ENCODE assay signal across 7 mouse cellular contexts in genomic region chrX:11665077-11665974, GRCm38 (mm10).
DNase-seq lines count a peak whose midpoint lies in the region; ATAC-seq and TF ChIP-seq lines count a peak whose summit lies in the region.

No protein-coding gene starts in this region.

- peak overlapping the region; percentile 87 for H3K4me2 ChIP-seq in CH12.LX (ENCODE audit: insufficient read depth, low read depth, poor library complexity, severe bottlenecking)
- H3K4me2 ChIP-seq in liver, embryonic 15.5 days, result peak overlapping the region; percentile 85

- peak overlapping the region; percentile 40 to 64 (median 53) for H3K4me3 ChIP-seq in CH12.LX (replicated peaks in 1 of 3; ENCODE audit: low read depth in 2 of 3, low read length in 2 of 3, poor library complexity in 1 of 3)
- peak overlapping the region; percentile 66 for H3K4me3 ChIP-seq in erythroblast, embryonic 14.5 days (replicated peaks)
- H3K4me3 ChIP-seq in liver, embryonic 15.5 days (replicated peaks), result peak overlapping the region; percentile 64

- peak; percentile 51 for DNase-seq in 416B (ENCODE audit: low read depth)
- peak; percentile 87 for DNase-seq in CH12.LX (ENCODE audit: extremely low read depth)
- peak; percentile 42 for DNase-seq in induced T-regulatory cell, adult 2 months (ENCODE audit: low read depth)
- no peak for DNase-seq in left cerebral cortex, adult 9 months (ENCODE audit: low spot score in 2 of 2)

- H3K9ac ChIP-seq in CH12.LX (ENCODE audit: insufficient read depth, low read depth), result peak overlapping the region; percentile 89
- H3K9ac ChIP-seq in liver, embryonic 15.5 days, result peak overlapping the region; percentile 71

- no peak; the same call in 1 of the 2 replicates for TF ChIP-seq RAD21 in CH12.LX (IDR thresholded peaks at IDR 0.05; ENCODE audit: low read depth, low read length)

- no peak for TF ChIP-seq CTCF in CH12.LX (conservative IDR thresholded peaks at IDR 0.05 in 1 of 2, IDR thresholded peaks at IDR 0.05 in 1 of 2; ENCODE audit: low read depth in 2 of 2, low read length in 2 of 2)

- TF ChIP-seq EP300 in CH12.LX (IDR thresholded peaks at IDR 0.05; ENCODE audit: low read length), result peak; percentile 95

- no peak for TF ChIP-seq POLR2A in CH12.LX (IDR thresholded peaks at IDR 0.05; ENCODE audit: low read depth, low read length)

- H3K36me3 ChIP-seq in CH12.LX (replicated peaks in 1 of 2; ENCODE audit: control insufficient read depth in 1 of 2, insufficient read depth in 1 of 2, low read length in 1 of 2), result no peaks in the 10 kb centered on the region
- no peaks in the 10 kb centered on the region for H3K36me3 ChIP-seq in erythroblast, embryonic 14.5 days (ENCODE audit: control insufficient read depth)
- H3K36me3 ChIP-seq in liver, embryonic 15.5 days (replicated peaks), result no peaks in the 10 kb centered on the region

- in situ Hi-C loops in CH12.LX (cut with MboI; ENCODE audit: low pct_ligation_motif_present, low pct_unique_long_range_greater_than_20kb, low sequenced_read_pairs), result no loop called here

- no peaks in the 10 kb centered on the region for H3K27me3 ChIP-seq in CH12.LX (replicated peaks)
- H3K27me3 ChIP-seq in erythroblast, embryonic 14.5 days (ENCODE audit: control insufficient read depth), result peaks cover 18% of the 10 kb centered on the region
- H3K27me3 ChIP-seq in liver, embryonic 15.5 days, result peaks cover 15% of the 10 kb centered on the region; the same call in 1 of the 2 replicates

- 18% methylated on average over 30 of the region's 30 CpGs for WGBS in liver, embryonic 15.5 days (ENCODE audit: insufficient replicate concordance)

- ATAC-seq in liver, embryonic 15.5 days (ENCODE audit: insufficient read depth), result no peak
- 0 out of 2 replicates have a peak, but pooled peaks have one; percentile 16 for ATAC-seq in neutrophil, adult 5-6 weeks (ENCODE audit: extremely low read depth, insufficient number of reproducible peaks, low FRiP score, poor library complexity, severe bottlenecking)

- H3K79me2 ChIP-seq in CH12.LX (replicated peaks; ENCODE audit: control insufficient read depth, extremely low read depth, insufficient read depth, poor library complexity, severe bottlenecking), result no peaks in the 10 kb centered on the region

- dilution Hi-C loops in CH12.LX (cut with MboI; ENCODE audit: extremely low pct_ligation_motif_present, extremely low pct_unique_long_range_greater_than_20kb, low sequenced_read_pairs), result no loop called here

- H3K27ac ChIP-seq in CH12.LX (ENCODE audit: insufficient read depth, low read depth), result peak overlapping the region; percentile 97
- H3K27ac ChIP-seq in liver, embryonic 15.5 days (replicated peaks), result peak overlapping the region; percentile 65

- H3K9me3 ChIP-seq in CH12.LX (replicated peaks; ENCODE audit: low read length), result no peaks in the 10 kb centered on the region
- peaks cover 2% of the 10 kb centered on the region; the same call in 1 of the 2 replicates for H3K9me3 ChIP-seq in erythroblast, embryonic 14.5 days (ENCODE audit: control insufficient read depth, low read length)
- H3K9me3 ChIP-seq in liver, embryonic 15.5 days (replicated peaks), result no peaks in the 10 kb centered on the region

- H3K4me1 ChIP-seq in CH12.LX (ENCODE audit: control insufficient read depth in 1 of 2, insufficient read depth in 2 of 2), result peaks cover 3 to 23% of the 10 kb centered on the region in 2 experiments
- peaks cover 28% of the 10 kb centered on the region for H3K4me1 ChIP-seq in erythroblast, embryonic 14.5 days (ENCODE audit: control insufficient read depth)
- H3K4me1 ChIP-seq in liver, embryonic 15.5 days (replicated peaks), result peaks cover 19% of the 10 kb centered on the region

TF ChIP-seq in CH12.LX, 34 proteins besides CTCF, POLR2A, EP300 and RAD21:
- TF ChIP-seq ZC3H11A (IDR thresholded peaks at IDR 0.05; ENCODE audit: low read depth, low read length) (no peak), BHLHE40 (IDR thresholded peaks at IDR 0.05; ENCODE audit: low read depth, low read length) (peak; percentile 74), TBP (conservative IDR thresholded peaks at IDR 0.05; ENCODE audit: low read depth, low read length) (0 out of 2 replicates have a peak, but pooled peaks have one; percentile 27), ZMIZ1 (IDR thresholded peaks at IDR 0.05; ENCODE audit: low read depth, low read length) (no peak; the same call in 1 of the 2 replicates), RCOR1 (conservative IDR thresholded peaks at IDR 0.05; ENCODE audit: low read depth, low read length) (peak; percentile 64; the same call in 1 of the 2 replicates), TCF12 (IDR thresholded peaks at IDR 0.05; ENCODE audit: low read depth, low read length) (peak; percentile 84), ETS1 (conservative IDR thresholded peaks at IDR 0.05; ENCODE audit: low read depth, low read length) (peak; percentile 76), CHD1 (IDR thresholded peaks at IDR 0.05; ENCODE audit: low read depth, low read length) (no peak), MEF2A (IDR thresholded peaks at IDR 0.05; ENCODE audit: borderline replicate concordance, low read depth, low read length) (peak; percentile 70), MAZ (IDR thresholded peaks at IDR 0.05; ENCODE audit: low read depth, low read length) (0 out of 2 replicates have a peak, but pooled peaks have one; percentile 25), JUND (conservative IDR thresholded peaks at IDR 0.05; ENCODE audit: low read depth, low read length) (no peak), IRF4 (IDR thresholded peaks at IDR 0.05; ENCODE audit: low read depth, low read length) (peak; percentile 88), MXI1 (IDR thresholded peaks at IDR 0.05; ENCODE audit: low read depth, low read length) (0 out of 2 replicates have a peak, but pooled peaks have one; percentile 38), E2F4 (IDR thresholded peaks at IDR 0.05; ENCODE audit: insufficient replicate concordance, low read depth, low read length) (no peak), CHD2 (IDR thresholded peaks at IDR 0.05; ENCODE audit: low read length) (peak; percentile 79), SMC3 (IDR thresholded peaks at IDR 0.05; ENCODE audit: low read depth, low read length) (no peak), MAFK (IDR thresholded peaks at IDR 0.05; ENCODE audit: insufficient replicate concordance, low read length) (0 out of 2 replicates have a peak, but pooled peaks have one; percentile 63), ZNF384 (IDR thresholded peaks at IDR 0.05; ENCODE audit: low read depth, low read length) (peak; percentile 46)

Comparison
In these comparisons a context has a peak if more than half of its experiments do, and no peak if none do; other contexts are left out.
1. DNase-seq: peak in 416B (single experiment), CH12.LX (single experiment) and induced T-regulatory cell, adult 2 months (single experiment); none in left cerebral cortex, adult 9 months (0 of 2).
2. Peak in every context shown above with its lines, with median percentiles within 50 percentile points of each other: H3K4me3 ChIP-seq.